Mouse (Mus musculus) heart, adult 2 months (tissue): ENCODE data around the gene Wdr81. TPM values are rescaled to one million over a fixed set of nuclear protein-coding genes. Genes with fewer than 3 reads are reported as not detected.
A peak's percentile ranks its signal among the peaks of the same experiment; 100 is the strongest.

Experiments used
- DNase-seq, 2 experiments: peaks; one replicate each; pipeline ENCODE4 v3.0.0; 2021
- H3K27ac ChIP-seq: fragments of 200-600 bp; 2 replicates; pipeline ENCODE4 v1.8.1; 2022
- H3K27me3 ChIP-seq: fragments of 200-500 bp; 2 replicates; pipeline ENCODE4 v1.6.1; 2012; ENCODE audit warnings: mild to moderate bottlenecking, low read length, inconsistent platforms, mixed read lengths; ENCODE audit not compliant: control insufficient read depth, insufficient read depth
- H3K36me3 ChIP-seq: fragments of 200-500 bp; 2 replicates; pipeline ENCODE4 v1.6.1; 2012; ENCODE audit warnings: low read length, inconsistent platforms; ENCODE audit not compliant: control insufficient read depth, insufficient read depth
- H3K4me1 ChIP-seq: fragments of 200-500 bp; 2 replicates; pipeline ENCODE4 v1.6.1; 2011; ENCODE audit warnings: low read length; ENCODE audit not compliant: control insufficient read depth, insufficient read depth
- H3K4me3 ChIP-seq: fragments of 200-600 bp; 2 replicates; pipeline ENCODE4 v1.8.1; 2022
- H3K79me2 ChIP-seq: fragments of 200-500 bp; replicated peaks from 2 replicates; pipeline ENCODE4 v1.6.1; 2012; ENCODE audit warnings: mild to moderate bottlenecking, inconsistent platforms, low read length, moderate library complexity, mixed read lengths; ENCODE audit not compliant: control insufficient read depth, insufficient read depth
- H3K9ac ChIP-seq: fragments of 200-500 bp; 2 replicates; pipeline ENCODE4 v1.6.1; 2012; ENCODE audit warnings: low read depth, mild to moderate bottlenecking, control low read depth, inconsistent platforms, low read length, mixed read lengths
- CTCF ChIP-seq: fragments of 200-600 bp; IDR thresholded peaks from 2 replicates; pipeline ENCODE4 v1.8.1; 2022; ENCODE audit warnings: antibody characterized with exemption, mild to moderate bottlenecking, moderate library complexity
- EP300 ChIP-seq: fragments of 200-500 bp; IDR thresholded peaks from 2 replicates; pipeline ENCODE4 v1.6.1; 2011; ENCODE audit warnings: low read depth, low read length, control low read depth; ENCODE audit not compliant: insufficient read depth
- POLR2A ChIP-seq: fragments of 200-500 bp; IDR thresholded peaks from 2 replicates; pipeline ENCODE4 v1.6.1; 2011; ENCODE audit warnings: mild to moderate bottlenecking, low read depth, low read length, control low read depth; ENCODE audit not compliant: insufficient read depth
- WGBS: fragments of 180-500 bp; shearing (Covaris S2); methylation state at CpG from one replicate; pipeline ENCODE4 v1.1.7; 2018; 5-methylcytosine and 5-hydroxymethylcytosine counted together
- intact Hi-C: fragments of 180-260 bp; cut with DNase I; formaldehyde crosslinking; loops from one replicate; pipeline ENCODE4 v1.15.1; 2025
- polyA plus RNA-seq: library from polyadenylated mRNA; depleted of rRNA; stranded (reverse); fragments of >200 nt; gene quantifications from 2 replicates; pipeline ENCODE4 v1.2.3, GENCODE M21; 2012
- total RNA-seq, 2 experiments: library from RNA; stranded (reverse); gene quantifications; 2 replicates each; pipeline ENCODE4 v1.2.3; 2021

The Wdr81 gene
- total and polyA plus RNA-seq, 3 experiments = 7.0 to 9.6 (median 8.3) TPM

DNA sequence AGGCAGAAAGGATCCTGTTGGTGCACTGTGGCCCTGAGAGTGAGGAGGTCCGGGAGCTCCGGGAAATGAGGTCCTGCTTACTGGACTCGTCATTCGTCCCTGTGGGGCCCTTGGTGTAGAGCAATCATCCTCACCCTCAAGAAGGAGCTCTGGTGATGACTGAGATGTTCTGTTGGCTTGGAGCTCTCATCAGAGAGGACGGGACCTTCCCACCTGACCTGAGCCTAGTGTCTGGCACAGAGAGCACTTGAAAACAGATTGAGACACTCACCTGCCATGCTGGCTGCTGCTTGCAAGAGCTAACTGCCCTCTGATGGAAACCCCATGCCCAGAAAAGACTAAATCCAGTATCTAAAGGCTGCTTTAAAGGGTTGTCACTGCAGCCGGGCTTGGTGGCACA, 49.7 kb downstream of the Wdr81 start:
- Histone ChIP-seq H3K4me3 (no peak overlapping the region), H3K27ac (no peak overlapping the region), H3K36me3 (no peaks in the 10 kb centered on the region), H3K79me2 (no peaks in the 10 kb centered on the region), H3K27me3 (no peaks in the 10 kb centered on the region), H3K4me1 (peaks cover 5% of the 10 kb centered on the region), H3K9ac (no peak overlapping the region)
- DNase-seq = no peak
- TF ChIP-seq EP300 = no peak
- no peak for TF ChIP-seq CTCF
- no peak for TF ChIP-seq POLR2A
- WGBS = 88% methylated on average over 6 of the region's 6 CpGs
- intact Hi-C loops = loop anchor here (5.0 to 10.0 kb wide), 3 partner anchors 108 to 210 kb away; partner anchors contain the start of genes Dph1, Rilp, Rtn4rl1 and Scarf1

DNA sequence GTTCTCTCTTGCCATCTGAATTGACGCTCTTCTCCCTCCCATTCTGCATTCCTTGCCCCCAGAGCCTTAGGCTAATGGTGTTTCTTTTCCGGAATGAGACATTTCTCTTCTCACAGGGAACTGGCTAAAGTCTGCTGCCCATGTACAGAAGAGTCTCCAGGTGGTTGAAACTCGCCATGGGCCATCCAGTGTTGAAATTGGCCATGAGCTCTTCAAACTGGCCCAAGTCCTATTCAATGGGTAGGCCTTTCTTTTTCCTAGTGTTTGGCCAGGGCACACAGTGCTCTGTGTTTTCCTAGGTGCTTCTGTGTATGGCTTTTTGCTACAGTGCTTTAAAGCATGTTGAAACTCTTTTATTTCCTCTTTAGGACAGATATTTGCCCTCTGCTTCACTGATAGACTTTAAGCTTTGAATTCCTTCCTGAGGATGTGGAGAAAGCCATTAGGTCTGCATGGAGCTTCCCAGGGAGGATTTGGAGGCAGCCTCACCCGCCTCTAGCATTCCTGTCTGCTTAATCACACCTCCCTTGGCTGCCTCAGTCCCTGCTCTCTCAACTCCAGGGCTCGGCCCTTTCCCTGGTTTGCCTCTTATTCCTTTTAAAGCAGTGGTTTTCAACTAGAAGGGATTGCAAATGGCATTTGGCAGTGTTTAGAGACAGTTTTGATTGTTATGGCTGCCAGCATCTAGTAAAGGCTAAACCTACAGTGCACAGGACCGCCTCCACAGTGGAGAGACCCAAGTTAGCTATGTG, 51.0 kb downstream of the Wdr81 start:
- DNase-seq = peak; percentile 33 to 67
- no peaks in the 10 kb centered on the region for H3K36me3 ChIP-seq
- peaks cover 5% of the 10 kb centered on the region for H3K4me1 ChIP-seq
- H3K79me2 ChIP-seq = no peaks in the 10 kb centered on the region
- H3K4me3 ChIP-seq = no peak overlapping the region
- 54% methylated on average over 6 of the region's 6 CpGs for WGBS
- intact Hi-C loops = loop anchor here (5.0 to 10.0 kb wide), 3 partner anchors 109 to 209 kb away; partner anchors contain the start of genes Dph1, Rilp, Rtn4rl1 and Scarf1
- peak overlapping the region; percentile 72 for H3K27ac ChIP-seq
- no peak overlapping the region for H3K9ac ChIP-seq
- TF ChIP-seq CTCF = no peak
- TF ChIP-seq EP300 = no peak
- no peak for TF ChIP-seq POLR2A
- no peaks in the 10 kb centered on the region for H3K27me3 ChIP-seq

DNA sequence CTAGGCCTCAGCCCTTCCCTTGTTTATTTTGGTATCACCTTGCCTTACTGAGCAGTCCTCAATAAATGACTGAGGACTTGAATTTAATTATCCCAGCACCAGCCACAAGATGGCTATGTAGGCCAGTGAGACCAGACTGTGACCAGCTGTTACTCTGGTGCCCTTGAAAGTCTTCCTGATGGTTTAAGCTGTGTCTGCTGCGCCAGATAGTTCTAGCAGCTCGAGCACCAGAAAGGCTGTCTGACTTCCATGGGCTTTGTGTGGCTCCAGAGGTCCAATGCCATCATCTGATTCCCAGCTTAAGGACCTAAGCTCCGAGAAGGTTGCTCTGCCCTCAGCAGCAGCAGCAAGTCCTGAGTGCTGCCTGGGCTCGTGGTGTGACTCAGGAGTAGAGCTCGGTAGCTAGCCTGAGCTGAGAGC, 52.2 kb downstream of the Wdr81 start:
- Histone ChIP-seq H3K9ac (peak overlapping the region; percentile 59), H3K27me3 (no peaks in the 10 kb centered on the region), H3K27ac (peak overlapping the region; percentile 72), H3K4me1 (peaks cover 5% of the 10 kb centered on the region), H3K79me2 (no peaks in the 10 kb centered on the region), H3K4me3 (no peak overlapping the region), H3K36me3 (no peaks in the 10 kb centered on the region)
- DNase-seq = peak; percentile 45 to 59
- WGBS = 39% methylated on average over 5 of the region's 5 CpGs
- intact Hi-C loops = loop anchor here (5.0 to 10.0 kb wide), 3 partner anchors 110 to 207 kb away; partner anchors contain the start of genes Dph1, Rilp, Rtn4rl1 and Scarf1
- TF ChIP-seq POLR2A (no peak), EP300 (peak; percentile 90), CTCF (peak; percentile 79)

DNA sequence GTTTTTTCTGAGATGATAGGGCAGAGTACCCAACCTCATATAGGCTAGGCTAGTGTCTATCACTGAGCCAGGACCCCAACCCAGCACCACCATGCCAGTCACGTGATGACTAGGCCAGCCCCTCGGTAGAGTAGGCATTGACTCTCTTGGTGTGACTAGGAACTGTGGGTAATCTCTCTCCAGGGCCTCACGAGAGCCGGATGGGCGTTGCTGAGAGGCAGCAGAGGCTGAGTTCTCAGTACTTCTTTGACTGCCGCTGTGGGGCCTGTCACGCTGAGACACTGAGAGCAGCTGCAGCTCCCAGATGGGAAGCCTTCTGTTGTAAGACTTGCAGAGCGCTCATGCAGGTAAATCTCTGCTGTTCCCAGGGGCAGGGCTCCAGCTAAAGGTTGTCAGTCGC, 54.4 kb downstream of the Wdr81 start:
- TF ChIP-seq CTCF (no peak), EP300 (no peak), POLR2A (no peak)
- H3K36me3 ChIP-seq = no peaks in the 10 kb centered on the region
- H3K27me3 ChIP-seq = no peaks in the 10 kb centered on the region
- no peak overlapping the region for H3K9ac ChIP-seq
- intact Hi-C loops = loop anchor here (5.0 to 10.0 kb wide), 3 partner anchors 112 to 205 kb away; partner anchors contain the start of genes Dph1, Rilp, Rtn4rl1 and Scarf1
- H3K4me3 ChIP-seq = no peak overlapping the region
- no peak for DNase-seq
- H3K27ac ChIP-seq = no peak overlapping the region
- WGBS = 71% methylated on average over 9 of the region's 9 CpGs
- no peaks in the 10 kb centered on the region for H3K79me2 ChIP-seq
- peaks cover 5% of the 10 kb centered on the region for H3K4me1 ChIP-seq

DNA sequence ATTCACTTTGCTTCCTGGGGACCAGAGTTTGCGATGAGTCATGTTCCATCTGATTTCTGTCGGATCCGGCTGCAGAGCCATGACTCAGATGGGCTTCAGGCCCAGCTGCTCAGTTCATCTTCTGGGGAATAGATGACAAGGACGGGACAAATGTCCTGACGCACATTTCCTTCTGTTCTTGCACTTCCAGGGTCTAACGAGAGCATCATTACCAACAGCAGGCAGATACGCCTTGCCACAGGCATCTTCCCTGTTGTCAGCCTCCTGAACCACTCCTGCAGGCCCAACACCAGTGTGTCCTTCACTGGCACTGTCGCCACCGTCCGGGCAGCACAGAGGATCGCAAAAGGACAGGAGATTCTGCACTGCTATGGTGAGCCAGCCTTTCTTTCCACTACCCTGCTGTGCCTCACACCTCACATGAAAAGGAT, 55.1 kb downstream of the Wdr81 start:
- H3K27ac ChIP-seq = no peak overlapping the region
- intact Hi-C loops = no loop called here

DNA sequence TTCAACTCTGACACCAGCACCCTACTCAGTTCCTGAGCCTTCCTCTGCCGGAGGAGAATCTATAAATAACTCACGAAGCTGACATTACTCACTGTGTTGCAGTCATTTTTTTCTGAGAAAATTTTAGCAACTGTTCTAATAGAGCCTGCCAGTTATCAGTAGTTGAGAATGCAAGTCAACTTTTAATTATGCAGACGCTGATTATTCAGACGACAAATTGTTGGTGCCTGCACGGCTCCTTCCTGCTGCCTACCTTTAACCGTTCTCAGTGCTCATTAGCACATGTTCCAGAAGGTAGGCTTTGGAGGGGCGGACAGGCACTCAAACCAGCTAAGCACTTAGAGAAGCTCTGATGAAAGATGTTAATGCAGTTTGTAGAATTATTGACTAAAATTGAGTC, 57.1 kb downstream of the Wdr81 start:
- 38% methylated on average over 7 of the region's 7 CpGs for WGBS

More for the DNA sequence above, 55.1 kb downstream of the Wdr81 start:
- Histone ChIP-seq H3K4me3 (no peak overlapping the region), H3K27me3 (no peaks in the 10 kb centered on the region), H3K4me1 (peaks cover 5% of the 10 kb centered on the region), H3K36me3 (no peaks in the 10 kb centered on the region), H3K9ac (no peak overlapping the region), H3K79me2 (no peaks in the 10 kb centered on the region)
- DNase-seq = no peak
- TF ChIP-seq EP300 = no peak
- TF ChIP-seq CTCF = no peak
- no peak for TF ChIP-seq POLR2A
- 71% methylated on average over 11 of the region's 11 CpGs for WGBS

More for the DNA sequence above, 57.1 kb downstream of the Wdr81 start:
- H3K79me2 ChIP-seq = no peaks in the 10 kb centered on the region
- H3K27ac ChIP-seq = no peak overlapping the region
- H3K9ac ChIP-seq = no peak overlapping the region
- intact Hi-C loops = no loop called here
- H3K27me3 ChIP-seq = no peaks in the 10 kb centered on the region
- no peak overlapping the region for H3K4me3 ChIP-seq
- DNase-seq = no peak
- TF ChIP-seq CTCF = no peak
- no peak for TF ChIP-seq POLR2A
- TF ChIP-seq EP300 = no peak
- no peaks in the 10 kb centered on the region for H3K36me3 ChIP-seq
- H3K4me1 ChIP-seq = peaks cover 2% of the 10 kb centered on the region
